Mouse (Mus musculus) intestine, embryonic 16.5 days (tissue): ENCODE results near the gene Cdk2ap1. TPM values are rescaled to one million over a fixed set of nuclear protein-coding genes. Genes with fewer than 3 reads are reported as not detected.

ENCODE experiments used
- ATAC-seq: fragments of 200-750 bp; cut with Nextera tagmentation; 2 replicates; pipeline ENCODE4 v1.8.0; 2017; ENCODE audit warnings: moderate TSS enrichment, moderate library complexity
- H3K27ac ChIP-seq: fragments of 300-500 bp; sonication (generic); 2 replicates; pipeline ENCODE4 v1.5.1; 2014; ENCODE audit warnings: mild to moderate bottlenecking, low read length
- H3K27me3 ChIP-seq: fragments of 300-500 bp; sonication (generic); replicated peaks from 2 replicates; pipeline ENCODE4 v1.6.1; 2014; ENCODE audit warnings: low read length, control low read depth, mixed read lengths; ENCODE audit not compliant: control insufficient read depth, insufficient read depth
- H3K36me3 ChIP-seq: fragments of 300-500 bp; sonication (generic); 2 replicates; pipeline ENCODE4 v1.6.1; 2014; ENCODE audit warnings: low read length, control low read depth; ENCODE audit not compliant: control insufficient read depth, insufficient read depth
- H3K4me1 ChIP-seq: fragments of 300-500 bp; sonication (generic); 2 replicates; pipeline ENCODE4 v1.6.1; 2014; ENCODE audit warnings: low read length, control low read depth, mixed read lengths; ENCODE audit not compliant: control insufficient read depth, insufficient read depth
- H3K4me2 ChIP-seq: fragments of 300-500 bp; sonication (generic); 2 replicates; pipeline ENCODE4 v1.6.1; 2014; ENCODE audit warnings: low read depth, low read length, control low read depth
- H3K4me3 ChIP-seq: fragments of 300-500 bp; sonication (generic); 2 replicates; pipeline ENCODE4 v1.5.1; 2014; ENCODE audit warnings: mild to moderate bottlenecking, low read length
- H3K9ac ChIP-seq: fragments of 300-500 bp; sonication (generic); 2 replicates; pipeline ENCODE4 v1.6.1; 2014; ENCODE audit warnings: low read depth, low read length
- H3K9me3 ChIP-seq: fragments of 300-500 bp; sonication (generic); 2 replicates; pipeline ENCODE4 v1.6.1; 2016; ENCODE audit warnings: low read length, control low read depth; ENCODE audit not compliant: control insufficient read depth
- whole genome bisulfite sequencing: fragments of 180-500 bp; shearing (Covaris S2); extraction: QIAGEN DNeasy Blood & Tissue Kit; methylation state at CpG from one replicate; pipeline ENCODE4 v1.1.7; 2014; 5-methylcytosine and 5-hydroxymethylcytosine counted together
- polyA plus RNA-seq: library from polyadenylated mRNA; unstranded; fragments of >200 nt; fragmentation: Nextera tagmentation; extraction: Ambion mirVana; gene quantifications from 2 replicates; pipeline ENCODE4 v1.2.1, GENCODE M21; 2015

Gene Cdk2ap1
- polyA plus RNA-seq, 1 experiment from 2014 or later, result 21.1 TPM

- H3K27ac ChIP-seq, result no peak overlapping the region
- no peaks in the 10 kb centered on the region for H3K27me3 ChIP-seq
- no peaks in the 10 kb centered on the region for H3K9me3 ChIP-seq
- H3K4me2 ChIP-seq, result no peak overlapping the region
- 0 out of 2 replicates have a peak, but pooled peaks cover 5% of the 10 kb centered on the region for H3K36me3 ChIP-seq
- no peak overlapping the region for H3K4me3 ChIP-seq
- no peak overlapping the region for H3K9ac ChIP-seq
- ATAC-seq, result no peak
- WGBS, result 70% methylated on average over 3 of the region's 3 CpGs
- no peaks in the 10 kb centered on the region for H3K4me1 ChIP-seq
Observed at GRCm38 (mm10) chr5:124366721-124367120, 3.8 kb upstream of the Cdk2ap1 start.

GRCm38 (mm10) chr5:124365754-124366153 lies 2.9 kb upstream of the Cdk2ap1 start:
- no peak overlapping the region for H3K27ac ChIP-seq
- no peaks in the 10 kb centered on the region for H3K9me3 ChIP-seq
- H3K27me3 ChIP-seq, result no peaks in the 10 kb centered on the region
- H3K9ac ChIP-seq, result no peak overlapping the region
- H3K4me2 ChIP-seq, result no peak overlapping the region
- H3K36me3 ChIP-seq, result 0 out of 2 replicates have a peak, but pooled peaks cover 5% of the 10 kb centered on the region
- H3K4me1 ChIP-seq, result no peaks in the 10 kb centered on the region
- no peak overlapping the region for H3K4me3 ChIP-seq
- 93% methylated on average over 2 of the region's 2 CpGs for WGBS
- ATAC-seq, result no peak

- no peak for ATAC-seq
- Histone ChIP-seq H3K27ac (no peak overlapping the region), H3K4me1 (no peaks in the 10 kb centered on the region), H3K36me3 (0 out of 2 replicates have a peak, but pooled peaks cover 2% of the 10 kb centered on the region), H3K9me3 (no peaks in the 10 kb centered on the region), H3K4me3 (no peak overlapping the region), H3K4me2 (no peak overlapping the region), H3K9ac (no peak overlapping the region), H3K27me3 (no peaks in the 10 kb centered on the region)
- WGBS, result 90% methylated on average over 6 of the region's 6 CpGs
Observed at GRCm38 (mm10) chr5:124364173-124364918, 1.5 kb upstream of the Cdk2ap1 start.

- no peak overlapping the region for H3K4me3 ChIP-seq
- H3K4me1 ChIP-seq, result no peaks in the 10 kb centered on the region
- H3K27me3 ChIP-seq, result no peaks in the 10 kb centered on the region
- H3K36me3 ChIP-seq, result no peaks in the 10 kb centered on the region
- no peaks in the 10 kb centered on the region for H3K9me3 ChIP-seq
- H3K4me2 ChIP-seq, result no peak overlapping the region
- no peak overlapping the region for H3K27ac ChIP-seq
- H3K9ac ChIP-seq, result no peak overlapping the region
- 87% methylated on average over 2 of the region's 2 CpGs for WGBS
- no peak for ATAC-seq
Observed at GRCm38 (mm10) chr5:124359641-124360040, 3.2 kb downstream of the Cdk2ap1 start.

- ATAC-seq, result no peak
- no peaks in the 10 kb centered on the region for H3K36me3 ChIP-seq
- no peak overlapping the region for H3K27ac ChIP-seq
- 52% methylated on average over 3 of the region's 3 CpGs for WGBS
- no peak overlapping the region for H3K4me3 ChIP-seq
- peaks cover 6% of the 10 kb centered on the region for H3K4me1 ChIP-seq
- no peak overlapping the region for H3K9ac ChIP-seq
- no peaks in the 10 kb centered on the region for H3K9me3 ChIP-seq
- H3K27me3 ChIP-seq, result no peaks in the 10 kb centered on the region
- no peak overlapping the region for H3K4me2 ChIP-seq
Observed at GRCm38 (mm10) chr5:124356695-124357094, 6.2 kb downstream of the Cdk2ap1 start.

GRCm38 (mm10) chr5:124355425-124355959 lies 7.4 kb downstream of the Cdk2ap1 start:
- no peaks in the 10 kb centered on the region for H3K36me3 ChIP-seq
- no peak for ATAC-seq
- H3K27ac ChIP-seq, result no peak overlapping the region
- H3K9ac ChIP-seq, result no peak overlapping the region
- H3K4me2 ChIP-seq, result peak overlapping the region; percentile 70
- H3K9me3 ChIP-seq, result no peaks in the 10 kb centered on the region
- H3K27me3 ChIP-seq, result no peaks in the 10 kb centered on the region
- peaks cover 16% of the 10 kb centered on the region for H3K4me1 ChIP-seq
- 6% methylated on average over 12 of the region's 12 CpGs for WGBS
- peak overlapping the region; percentile 90 for H3K4me3 ChIP-seq

- Histone ChIP-seq H3K27me3 (no peaks in the 10 kb centered on the region), H3K4me2 (peak overlapping the region; percentile 70), H3K4me3 (peak overlapping the region; percentile 90), H3K4me1 (peaks cover 20% of the 10 kb centered on the region), H3K9me3 (no peaks in the 10 kb centered on the region), H3K36me3 (no peaks in the 10 kb centered on the region), H3K9ac (peak overlapping the region; percentile 99), H3K27ac (peak overlapping the region; percentile 75)
- WGBS, result under 1% methylated on average over 35 of the region's 60 CpGs
- ATAC-seq, result peak; percentile 61
Observed at GRCm38 (mm10) chr5:124354574-124355424, 8.1 kb downstream of the Cdk2ap1 start.

- WGBS, result 0% methylated on average over 67 of the region's 132 CpGs
- Histone ChIP-seq H3K27ac (peak overlapping the region; percentile 96), H3K36me3 (peaks cover 6% of the 10 kb centered on the region; the same call in 1 of the 2 replicates), H3K4me3 (peak overlapping the region; percentile 90), H3K4me2 (peak overlapping the region; percentile 96), H3K27me3 (no peaks in the 10 kb centered on the region), H3K9me3 (no peaks in the 10 kb centered on the region), H3K9ac (peak overlapping the region; percentile 99), H3K4me1 (peaks cover 20% of the 10 kb centered on the region)
- ATAC-seq, result peak; percentile 22
Observed at GRCm38 (mm10) chr5:124353726-124354547, 8.9 kb downstream of the Cdk2ap1 start.
